Mouse (Mus musculus): Measurements from ENCODE around the gene Strbp.

Gene Strbp

GRCm38 (mm10) chr2:37703230-37703954 lies at the start of gene Strbp:
Gene Strbp, minus strand, starts transcription at chr2:37703859.
- DNase-seq (ENCODE audit: low spot score): peak; percentile 91

GRCm38 (mm10) chr2:37751114-37751513 lies 47.5 kb upstream of the Strbp start:
- no peak for DNase-seq (ENCODE audit: low spot score)

GRCm38 (mm10) chr2:37749323-37749722 lies 45.7 kb upstream of the Strbp start:
- DNase-seq (ENCODE audit: low spot score): no peak

- no peak for DNase-seq (ENCODE audit: low spot score)
Observed at GRCm38 (mm10) chr2:37748442-37749066, 44.9 kb upstream of the Strbp start.

- no peak for DNase-seq (ENCODE audit: low spot score)
Observed at GRCm38 (mm10) chr2:37747909-37748308, 44.2 kb upstream of the Strbp start.

GRCm38 (mm10) chr2:37746293-37747049 lies 42.8 kb upstream of the Strbp start:
- no peak for DNase-seq (ENCODE audit: low spot score)

GRCm38 (mm10) chr2:37744773-37745395 lies 41.2 kb upstream of the Strbp start:
- no peak for DNase-seq (ENCODE audit: low spot score)

- no peak for DNase-seq (ENCODE audit: low spot score)
Observed at GRCm38 (mm10) chr2:37741806-37742554, 38.3 kb upstream of the Strbp start.

- no peak for DNase-seq (ENCODE audit: low spot score)
Observed at GRCm38 (mm10) chr2:37735807-37736188, 32.1 kb upstream of the Strbp start.

GRCm38 (mm10) chr2:37734979-37735806 lies 31.5 kb upstream of the Strbp start:
- DNase-seq (ENCODE audit: low spot score): no peak

- DNase-seq (ENCODE audit: low spot score): no peak
Observed at GRCm38 (mm10) chr2:37731241-37731801, 27.7 kb upstream of the Strbp start.

GRCm38 (mm10) chr2:37724231-37724630 lies 20.6 kb upstream of the Strbp start:
- no peak for DNase-seq (ENCODE audit: low spot score)

- DNase-seq (ENCODE audit: low spot score): no peak
Observed at GRCm38 (mm10) chr2:37723501-37724090, 19.9 kb upstream of the Strbp start.

GRCm38 (mm10) chr2:37722674-37723465 lies 19.2 kb upstream of the Strbp start:
- no peak for DNase-seq (ENCODE audit: low spot score)

GRCm38 (mm10) chr2:37716266-37716665 lies 12.6 kb upstream of the Strbp start:
- no peak for DNase-seq (ENCODE audit: low spot score)

GRCm38 (mm10) chr2:37715364-37715763 lies 11.7 kb upstream of the Strbp start:
- no peak for DNase-seq (ENCODE audit: low spot score)

GRCm38 (mm10) chr2:37713100-37713499 lies 9.4 kb upstream of the Strbp start:
- no peak for DNase-seq (ENCODE audit: low spot score)

GRCm38 (mm10) chr2:37708835-37709234 lies 5.2 kb upstream of the Strbp start:
- DNase-seq (ENCODE audit: low spot score): no peak

GRCm38 (mm10) chr2:37704141-37704760 lies 592 bp upstream of the Strbp start:
- no peak for DNase-seq (ENCODE audit: low spot score)

All from yolk sac, embryonic 10.5 days (tissue).